Mouse (Mus musculus): Measurements from ENCODE around the gene Srcin1.
A peak's percentile ranks its signal among the peaks of the same experiment; 100 is the strongest.

Gene Srcin1

DNA sequence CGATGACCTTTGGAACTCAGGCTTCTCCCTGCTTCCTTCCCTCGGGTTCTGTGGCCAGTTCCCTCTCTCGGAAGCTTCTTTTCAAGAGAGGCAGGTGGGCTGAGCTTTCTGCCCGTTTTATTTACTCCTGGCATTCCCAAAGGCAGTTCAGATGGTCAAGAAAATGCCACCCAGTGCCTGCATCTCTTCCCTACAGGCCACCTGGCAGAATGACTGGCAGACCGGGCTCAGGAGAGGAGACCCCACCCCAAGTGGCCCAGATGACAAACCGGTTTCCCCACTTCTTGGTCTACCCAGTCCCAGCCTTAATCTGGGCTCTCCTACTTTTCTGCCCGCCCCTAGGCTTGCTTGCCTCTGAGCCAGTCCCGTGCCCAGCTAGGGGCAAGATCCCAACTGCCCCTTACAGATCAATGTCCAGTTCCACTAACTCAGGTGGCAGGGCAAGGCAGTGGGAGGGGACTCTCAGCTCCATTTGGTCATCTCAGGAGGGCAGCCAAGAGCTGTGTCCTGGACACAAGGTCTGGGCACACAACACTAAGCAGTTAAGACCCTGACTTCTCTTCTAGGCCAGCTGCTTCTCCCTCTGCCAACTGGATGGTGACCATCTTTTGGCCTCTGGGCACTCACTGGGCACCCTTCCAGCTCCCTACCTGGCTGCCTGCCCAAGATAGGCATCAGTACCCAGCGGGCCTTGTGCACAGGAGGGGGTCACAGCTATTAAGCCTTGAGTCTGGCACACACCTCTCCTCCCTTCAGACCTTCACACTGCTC is at the start of gene Srcin1:
Srcin1 (minus strand) TSS at position 51 of the 771 bp plus-strand sequence.
- DNase-seq (ENCODE audit: low spot score) = peak; percentile 68

DNA sequence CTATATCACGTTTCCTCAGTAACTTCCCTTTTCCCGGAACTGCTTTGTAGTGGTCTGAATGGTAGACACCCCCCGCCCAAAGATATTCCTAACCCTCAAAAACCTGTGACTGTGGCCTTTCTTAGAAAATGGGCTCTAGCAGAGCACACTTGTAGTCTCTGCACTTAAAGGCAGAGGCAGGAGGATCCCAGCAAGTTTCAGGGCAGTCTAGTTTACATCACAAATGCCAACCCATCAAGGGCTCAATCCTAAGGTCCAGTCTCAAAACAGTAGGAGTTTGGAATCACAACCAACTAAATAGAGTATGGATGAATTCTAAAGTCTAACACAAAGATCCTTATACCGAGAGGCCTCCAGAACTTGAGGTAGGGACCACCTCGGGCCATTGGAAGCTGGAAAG is 49.6 kb upstream of the Srcin1 start:
- no peak for DNase-seq (ENCODE audit: low spot score)

DNA sequence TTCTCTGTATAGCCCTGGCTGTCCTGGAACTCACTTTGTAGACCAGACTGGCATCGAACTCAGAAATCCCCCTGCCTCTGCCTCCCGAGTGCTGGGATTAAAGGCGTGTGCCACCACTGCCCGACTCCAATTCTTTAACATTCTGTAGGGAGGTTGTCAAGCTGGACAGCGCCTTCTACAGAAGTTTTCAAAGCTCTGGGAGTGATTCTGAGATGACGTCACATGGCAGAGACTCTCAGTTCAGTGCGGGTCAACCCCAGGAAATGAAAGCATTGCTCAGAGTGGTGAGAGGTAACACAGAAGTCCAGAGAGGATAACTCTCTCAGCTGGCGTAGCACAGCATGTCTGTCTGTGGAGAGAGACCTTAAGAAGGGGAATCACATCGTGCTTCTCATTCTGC is 47.2 kb upstream of the Srcin1 start:
- DNase-seq (ENCODE audit: low spot score) = no peak

DNA sequence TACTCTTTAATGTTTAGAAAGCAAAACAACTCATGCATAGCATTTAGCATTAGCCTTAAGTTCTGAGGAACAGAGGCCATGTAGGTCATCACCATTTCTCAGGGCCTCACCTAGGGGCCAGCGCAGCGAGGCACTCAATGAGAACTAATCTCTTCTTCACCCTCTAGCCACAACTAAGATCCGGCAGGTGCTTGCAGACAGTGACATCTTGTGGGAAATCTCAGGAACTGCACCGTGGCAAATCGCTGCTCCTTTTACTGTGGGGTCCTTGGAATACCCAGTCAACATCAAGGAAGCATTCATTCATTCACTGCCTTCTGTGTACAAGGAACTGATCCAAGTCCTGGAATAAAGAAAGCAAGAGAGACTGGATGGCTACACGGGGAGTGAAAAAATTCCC is 46.5 kb upstream of the Srcin1 start:
- peak; percentile 36 for DNase-seq (ENCODE audit: low spot score)

DNA sequence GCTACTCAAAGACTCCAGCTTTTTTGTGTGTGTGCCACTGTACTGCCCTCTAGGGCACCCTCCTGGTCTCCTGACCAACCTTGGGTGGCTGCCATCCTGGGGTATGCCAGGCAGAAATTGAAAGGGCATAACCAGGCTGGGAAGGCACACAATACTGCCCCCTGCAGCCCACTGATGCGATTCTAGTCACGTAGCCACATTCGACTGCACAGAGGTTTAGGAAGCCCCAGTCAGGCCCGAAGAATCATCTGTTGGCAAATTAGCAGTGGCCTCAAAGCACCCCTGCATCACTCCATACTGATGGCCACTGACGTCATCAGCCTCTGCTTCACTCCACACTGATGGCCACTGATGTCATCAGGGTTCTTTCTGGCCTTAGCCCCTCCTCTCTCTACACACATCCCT is 43.4 kb upstream of the Srcin1 start:
- peak; percentile 39 for DNase-seq (ENCODE audit: low spot score)

DNA sequence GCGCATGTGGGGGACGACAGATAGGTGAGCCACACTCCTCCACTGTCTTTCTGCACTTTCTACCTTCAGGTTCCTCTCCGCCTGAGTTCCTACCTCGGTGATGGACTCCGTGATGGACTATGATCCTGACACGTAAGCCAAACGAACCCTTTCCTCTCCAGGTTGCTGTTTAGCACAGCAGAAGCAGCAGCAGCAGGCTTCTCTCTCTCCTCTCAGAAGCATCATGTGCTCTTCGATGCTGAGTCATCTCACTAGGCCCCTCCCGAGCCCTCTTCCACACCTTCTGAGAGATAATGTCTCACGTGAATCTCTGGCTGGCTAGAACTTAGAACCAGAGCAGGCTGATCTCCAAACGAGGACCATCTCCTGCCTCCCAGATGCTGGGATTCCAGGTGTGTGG is 42.4 kb upstream of the Srcin1 start:
- DNase-seq (ENCODE audit: low spot score) = no peak

DNA sequence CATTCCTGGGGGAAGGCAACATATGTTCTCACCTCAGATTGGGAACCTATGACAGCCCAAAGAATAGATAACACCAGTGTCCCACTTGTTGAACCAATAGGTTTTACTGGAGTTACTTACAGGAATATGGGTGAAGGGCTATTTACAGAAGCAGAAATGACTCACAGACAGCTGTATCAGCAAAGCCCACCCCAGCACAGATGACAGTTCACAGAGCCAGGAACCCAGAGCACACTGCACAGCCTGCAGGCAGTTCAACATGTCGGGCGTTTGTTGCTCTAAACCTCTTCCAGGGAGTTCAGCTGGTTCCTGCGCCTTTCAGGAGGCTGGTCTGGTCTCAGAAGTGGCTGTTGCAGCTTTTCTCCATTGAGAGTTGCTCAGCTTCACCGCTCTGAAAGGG is 39.3 kb upstream of the Srcin1 start:
- DNase-seq (ENCODE audit: low spot score) = no peak

DNA sequence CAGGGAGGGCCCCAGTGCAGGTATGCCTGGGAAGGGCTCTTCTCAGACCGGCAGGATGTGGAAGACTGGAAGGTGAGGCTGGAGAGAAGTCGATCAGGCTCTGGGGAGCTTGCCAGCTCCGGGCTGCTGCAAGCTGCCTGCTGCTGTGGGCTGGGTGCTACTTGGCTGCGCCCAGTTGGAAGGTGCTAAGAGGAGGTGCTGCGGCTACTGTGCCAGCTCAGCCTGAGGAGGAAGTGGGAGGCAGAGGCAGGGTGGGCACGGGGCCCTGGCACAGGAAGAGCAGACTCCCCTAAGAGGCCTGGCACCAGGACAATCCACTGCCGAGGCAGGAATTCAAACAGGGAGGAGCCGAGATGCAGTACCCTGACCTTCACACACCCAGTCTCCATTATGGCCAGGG is 35.1 kb upstream of the Srcin1 start:
- no peak for DNase-seq (ENCODE audit: low spot score)

DNA sequence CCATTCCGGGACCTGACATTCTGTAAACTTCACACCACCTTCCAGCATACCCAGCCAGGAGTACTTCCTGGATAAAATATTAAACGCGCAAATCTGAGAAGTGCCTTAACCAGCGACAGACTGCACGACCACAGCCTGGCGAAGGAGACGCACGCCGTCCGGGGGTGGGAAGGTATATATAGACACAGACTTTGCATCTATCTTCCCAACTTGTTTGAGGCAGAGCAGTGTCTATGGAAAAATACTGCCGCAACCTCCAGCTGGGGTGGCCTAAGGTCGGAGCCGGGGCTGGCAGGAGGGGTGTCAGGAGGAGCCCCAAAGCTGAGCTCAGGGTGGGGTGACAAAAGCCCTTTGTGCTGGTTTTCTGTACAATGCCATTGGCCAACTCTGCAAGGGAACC is 33.8 kb upstream of the Srcin1 start:
- DNase-seq (ENCODE audit: low spot score) = no peak

DNA sequence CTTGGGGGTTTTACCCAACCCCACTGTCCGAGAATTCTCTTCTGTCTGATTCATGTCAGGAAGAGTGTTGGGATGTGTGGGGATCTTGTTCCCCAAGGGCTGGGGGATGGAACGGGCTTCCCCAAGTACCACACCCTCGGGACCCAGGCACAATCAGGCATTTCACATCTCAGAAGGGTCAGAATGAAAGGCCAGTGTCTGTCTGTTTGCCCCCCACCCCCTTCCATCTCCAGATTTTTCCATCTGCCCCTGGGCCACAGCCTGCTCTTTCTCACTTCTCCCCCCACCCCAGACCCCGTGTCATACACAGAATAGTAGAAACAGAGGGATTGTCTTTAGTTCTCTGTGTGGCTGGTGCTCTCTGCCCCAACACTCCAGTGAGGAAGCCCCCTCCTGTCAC is 32.9 kb upstream of the Srcin1 start:
- DNase-seq (ENCODE audit: low spot score) = no peak

DNA sequence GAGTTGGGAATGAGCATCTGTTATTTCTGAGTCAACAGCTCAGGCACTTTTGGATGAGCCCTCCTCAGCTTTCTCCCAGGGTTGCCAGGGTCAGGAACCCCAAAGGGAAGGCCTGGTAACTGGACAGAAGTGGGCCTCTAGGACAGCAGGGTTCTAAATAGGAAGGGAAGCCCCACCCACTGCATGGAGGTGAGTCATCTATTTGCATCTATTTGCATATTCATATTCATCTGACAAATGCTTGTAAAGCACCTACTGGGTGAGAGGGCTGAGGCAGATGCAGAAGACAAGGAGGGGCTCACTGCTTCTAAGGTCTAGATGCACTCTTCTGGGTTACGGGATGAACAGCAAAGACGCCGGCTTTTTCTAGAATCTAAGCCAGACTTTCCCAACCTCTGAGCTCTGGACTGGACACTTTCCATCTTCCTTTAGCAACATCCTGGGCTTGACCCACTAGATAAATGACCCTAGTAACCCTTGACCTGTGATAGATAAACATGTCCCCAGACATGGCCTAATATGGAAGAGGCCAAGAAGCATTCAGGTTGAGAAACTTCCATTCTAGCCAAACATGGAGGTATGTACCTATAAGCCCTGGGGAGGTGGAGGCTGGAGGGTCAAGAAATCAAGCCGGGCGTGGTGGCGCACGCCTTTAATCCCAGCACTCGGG is 31.2 kb upstream of the Srcin1 start:
- no peak for DNase-seq (ENCODE audit: low spot score)

DNA sequence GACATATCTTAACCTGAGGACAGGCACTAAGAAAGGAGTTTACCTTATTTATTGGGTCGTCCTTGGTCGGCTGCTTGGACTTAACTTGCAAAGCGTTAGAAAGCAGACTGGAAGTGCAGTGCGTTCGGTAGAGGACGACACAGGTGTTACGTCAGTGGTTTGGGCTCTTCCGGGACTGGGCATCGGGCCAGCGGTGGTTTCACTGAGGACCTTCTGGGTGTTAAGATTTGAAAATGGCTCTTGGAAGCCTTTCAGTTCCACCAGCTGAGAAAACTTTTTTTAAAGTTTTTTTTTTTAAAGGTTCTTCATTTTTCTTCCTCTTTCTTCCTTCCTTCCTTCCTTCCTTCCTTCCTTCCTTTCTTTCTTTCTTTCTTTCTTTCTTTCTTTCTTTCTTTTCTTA is 27.9 kb upstream of the Srcin1 start:
- no peak for DNase-seq (ENCODE audit: low spot score)

DNA sequence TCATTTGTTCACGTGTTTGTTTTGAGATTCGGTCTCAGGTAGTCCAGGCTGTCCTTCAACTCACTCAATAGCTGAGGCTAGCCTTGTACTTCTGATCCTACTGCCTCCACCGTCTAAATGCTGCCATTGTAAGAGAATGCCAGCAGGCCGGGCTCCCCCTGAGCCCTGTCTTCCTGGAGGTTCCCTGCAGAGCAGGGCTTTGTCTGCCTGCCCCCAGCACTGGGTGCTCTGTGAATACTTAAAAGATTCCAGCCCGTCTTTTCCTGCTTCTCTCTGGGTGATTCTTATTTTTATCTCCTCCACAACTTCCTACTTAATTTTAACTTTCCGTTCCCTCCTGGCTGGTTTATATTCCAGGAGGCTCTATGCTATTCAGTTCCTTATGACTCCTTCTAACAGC is 26.2 kb upstream of the Srcin1 start:
- DNase-seq (ENCODE audit: low spot score) = no peak

DNA sequence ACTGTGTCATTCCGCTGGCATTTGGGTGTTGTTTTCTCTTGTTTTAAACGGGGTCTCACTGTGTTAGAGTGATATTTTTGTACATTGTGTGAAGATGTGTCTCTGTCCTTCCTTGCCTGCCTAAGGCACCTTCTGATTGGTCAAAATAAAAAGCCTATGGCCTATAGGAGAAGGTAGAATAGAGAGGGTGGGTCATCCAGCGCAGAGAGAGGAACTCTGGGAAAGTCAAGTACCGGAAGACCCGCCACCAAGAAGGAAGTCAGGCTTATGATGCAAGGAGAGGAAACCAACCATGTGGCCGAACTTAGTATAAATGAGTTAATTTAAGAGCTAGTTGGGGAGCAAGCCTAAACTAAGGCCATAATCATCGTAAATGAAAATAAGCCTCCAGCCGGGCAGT is 23.1 kb upstream of the Srcin1 start:
- no peak for DNase-seq (ENCODE audit: low spot score)

DNA sequence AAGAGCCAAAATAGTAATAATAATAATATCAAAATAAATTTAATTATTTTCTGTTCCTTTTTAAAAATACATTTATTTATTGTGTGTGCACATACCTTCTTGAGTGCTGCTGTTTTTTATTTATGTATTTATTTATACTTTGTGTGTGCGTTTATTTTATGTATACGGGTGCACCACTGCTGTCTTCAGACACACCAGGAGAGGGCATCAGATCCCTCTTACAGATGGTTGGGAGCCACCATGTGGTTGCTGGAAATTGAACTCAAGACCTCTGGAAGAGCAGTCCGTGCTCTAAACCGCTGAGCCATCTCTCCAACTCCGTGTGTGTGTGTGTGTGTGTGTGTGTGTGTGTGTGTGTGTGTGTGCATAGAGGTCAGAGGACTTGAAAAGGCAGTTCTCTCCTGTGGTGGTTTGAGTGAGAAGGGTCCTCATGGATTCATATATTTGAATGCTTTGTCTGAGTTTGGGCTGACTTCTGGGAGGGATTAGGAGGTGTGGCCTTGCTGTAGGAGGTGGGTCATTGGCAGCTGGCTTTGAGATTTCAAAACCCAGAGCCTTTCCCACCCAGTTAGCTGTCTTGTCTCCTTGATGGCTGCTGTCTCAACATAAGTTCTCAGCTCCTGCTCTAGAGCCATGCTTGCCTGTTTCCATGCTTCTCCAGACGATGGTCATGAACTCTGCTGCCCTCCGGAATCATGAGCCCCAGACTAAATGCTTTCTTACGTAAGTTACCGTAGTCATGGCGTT is 22.1 kb upstream of the Srcin1 start:
- DNase-seq (ENCODE audit: low spot score) = no peak

DNA sequence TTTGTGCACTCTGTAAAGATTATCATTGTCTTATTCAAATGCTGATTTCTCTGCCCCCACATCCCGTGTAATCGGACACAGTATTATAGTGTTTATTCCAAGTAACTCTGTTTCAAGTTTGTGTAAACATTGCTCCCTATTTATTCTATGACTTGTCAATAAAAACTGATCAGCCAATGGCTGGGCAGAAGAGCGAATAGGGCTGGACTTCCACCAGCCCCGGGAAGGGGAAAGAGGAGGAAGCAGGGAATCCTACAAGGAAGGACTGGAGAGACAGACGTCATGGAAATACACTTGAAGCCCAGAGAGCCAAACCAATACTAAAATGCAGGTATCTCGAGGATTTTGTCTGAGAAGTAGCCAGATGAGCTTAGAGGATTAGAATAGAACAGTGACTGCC is 18.1 kb upstream of the Srcin1 start:
- no peak for DNase-seq (ENCODE audit: low spot score)

DNA sequence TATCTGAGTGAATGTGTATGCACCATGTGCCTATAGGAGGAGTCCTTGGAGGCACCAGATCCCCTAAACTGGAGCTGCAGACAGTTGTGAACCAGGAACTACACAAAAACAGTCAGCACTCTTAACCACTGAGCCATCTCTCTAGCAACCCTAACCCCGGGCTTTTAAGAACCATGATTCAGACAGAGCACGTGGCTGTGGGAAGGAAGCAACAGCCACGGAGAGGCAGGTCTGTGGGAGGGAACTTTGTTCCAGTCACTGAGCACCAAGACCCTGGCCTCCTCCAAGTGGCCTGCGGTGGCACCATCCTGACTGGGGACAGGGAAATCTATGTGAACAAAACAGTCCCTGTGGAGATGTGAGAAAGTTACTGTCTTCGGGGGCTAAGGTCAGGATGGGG is 15.9 kb upstream of the Srcin1 start:
- DNase-seq (ENCODE audit: low spot score) = no peak

DNA sequence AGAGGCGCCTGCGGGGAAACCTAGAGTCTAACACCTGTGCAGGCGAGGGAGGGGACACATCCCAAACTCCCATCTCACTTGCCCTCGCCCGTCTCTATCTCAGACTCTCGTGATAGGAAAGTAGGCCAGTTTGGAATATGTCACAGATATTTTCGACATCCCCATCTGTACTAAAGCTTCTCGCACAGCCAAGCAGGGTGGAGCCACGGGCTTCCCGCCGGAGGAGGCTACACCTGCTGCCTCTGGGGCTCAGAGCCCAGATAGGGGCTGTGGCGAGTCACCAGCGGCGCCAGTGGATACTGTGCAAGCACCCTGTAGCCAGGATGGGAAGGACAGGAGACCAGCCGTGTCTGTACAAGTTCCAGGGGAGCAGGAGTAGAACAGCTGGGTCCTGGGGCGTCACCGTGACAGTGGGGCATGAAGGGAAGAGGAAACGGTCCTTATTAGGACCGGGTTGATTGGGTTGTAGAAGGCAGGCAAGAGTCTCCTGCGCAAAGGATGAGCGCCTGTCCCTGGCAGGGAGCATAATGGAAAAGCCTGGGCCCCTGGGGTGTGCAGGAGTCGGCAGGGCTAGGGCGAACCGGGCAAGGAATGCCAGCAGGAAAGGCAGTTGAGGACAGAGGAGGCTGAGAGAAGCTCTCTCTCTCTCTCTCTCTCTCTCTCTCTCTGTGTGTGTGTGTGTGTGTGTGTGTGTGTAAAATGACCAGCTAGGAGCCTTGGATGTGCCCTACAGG is 14.4 kb upstream of the Srcin1 start:
- DNase-seq (ENCODE audit: low spot score) = no peak

DNA sequence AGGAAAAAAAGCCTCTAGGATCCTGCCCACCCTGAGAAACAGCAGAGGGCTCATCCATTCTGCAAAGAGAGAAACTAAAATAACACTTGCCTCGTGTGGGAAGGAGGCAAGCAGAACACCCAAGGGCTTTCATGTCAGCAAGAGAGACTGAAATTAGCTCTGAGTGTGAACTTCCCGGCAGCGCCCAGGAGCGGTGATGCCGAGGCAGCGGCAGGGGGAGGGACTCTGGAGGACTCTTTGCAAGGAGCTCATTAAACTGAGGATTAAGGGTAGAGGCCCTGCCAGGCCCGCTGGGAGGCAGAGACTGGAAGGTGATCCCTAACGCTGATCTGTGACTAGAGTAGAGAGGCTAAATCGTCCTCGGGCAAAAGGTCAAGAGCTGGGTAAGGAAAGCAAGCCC is 13.2 kb upstream of the Srcin1 start:
- DNase-seq (ENCODE audit: low spot score) = no peak

DNA sequence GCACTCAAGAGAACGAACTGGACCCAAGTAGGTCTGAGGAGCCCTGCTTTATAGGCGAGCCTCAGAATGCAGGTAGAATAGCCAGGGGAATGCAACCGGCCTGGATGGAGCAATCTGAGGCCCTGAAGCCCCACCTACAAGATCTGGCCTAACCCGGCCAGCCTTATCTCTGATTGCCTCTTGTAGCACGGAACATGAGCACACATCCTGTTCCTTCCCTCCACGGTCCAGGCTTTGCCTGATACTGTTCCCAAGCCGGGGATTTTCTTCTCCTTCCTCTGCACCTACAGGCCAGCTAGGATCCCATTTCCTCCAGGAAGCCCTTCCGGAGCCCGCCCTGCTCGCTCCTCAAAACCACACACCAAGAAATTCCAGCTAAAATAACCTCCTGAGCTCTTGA is 9.9 kb upstream of the Srcin1 start:
- no peak for DNase-seq (ENCODE audit: low spot score)

DNA sequence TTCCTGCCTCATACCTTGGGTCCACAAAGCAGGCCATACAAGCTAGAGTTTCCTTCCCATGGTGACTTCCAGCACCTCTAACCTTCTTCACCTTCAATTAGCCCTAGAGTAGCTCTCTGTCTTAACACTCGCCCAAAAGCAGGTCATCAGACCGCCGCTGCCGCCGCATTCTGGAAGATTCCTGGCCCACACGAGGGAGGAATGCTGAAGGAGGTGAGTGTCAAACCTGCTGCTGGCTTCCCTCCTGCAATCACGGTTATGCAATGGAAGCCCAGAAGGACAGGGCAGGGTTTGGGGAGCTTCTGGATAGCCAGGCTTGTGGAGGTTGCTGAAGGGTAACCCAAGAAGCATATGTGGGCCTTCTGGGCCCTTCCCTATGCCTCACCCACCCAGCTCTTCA is 8.5 kb upstream of the Srcin1 start:
- no peak for DNase-seq (ENCODE audit: low spot score)

DNA sequence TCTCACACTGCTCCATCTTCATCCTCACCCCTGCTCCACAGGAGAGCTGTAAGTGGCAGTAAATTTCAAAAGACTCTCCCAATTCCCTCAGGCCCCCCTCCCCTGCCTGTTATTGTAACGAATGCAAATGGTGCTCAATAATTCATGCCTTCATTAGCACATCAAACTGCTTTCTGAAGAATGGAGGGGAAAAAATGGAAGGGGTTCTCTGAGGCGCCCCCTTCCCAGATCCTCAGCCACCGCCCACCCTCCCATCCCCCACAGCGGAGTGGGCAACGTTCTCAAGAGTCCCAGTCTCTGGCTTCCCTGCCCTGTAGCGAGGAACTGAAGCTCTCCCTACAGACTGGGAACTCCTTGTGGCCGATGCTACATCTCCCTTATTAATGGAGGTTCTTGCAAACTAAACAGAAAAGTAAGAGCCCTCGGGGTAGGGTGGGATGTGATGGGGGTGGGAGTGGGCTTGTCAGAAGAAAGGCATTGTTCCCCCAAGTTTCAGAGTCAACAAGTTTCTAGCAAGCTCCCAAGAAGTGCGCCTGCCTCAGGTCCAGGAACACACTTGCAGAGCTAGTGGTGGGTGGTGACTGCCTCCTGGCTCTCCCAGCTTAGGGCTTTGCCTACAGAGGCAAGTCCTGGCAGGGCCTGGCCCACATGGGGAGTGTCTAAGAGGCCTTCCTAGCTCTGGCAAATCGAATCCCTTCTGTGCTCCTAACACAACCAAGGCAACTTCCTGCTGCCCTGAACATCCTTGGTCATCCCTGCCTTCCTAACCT is 3.3 kb upstream of the Srcin1 start:
- DNase-seq (ENCODE audit: low spot score) = no peak
